Mouse (Mus musculus) kidney, embryonic 14.5 days (tissue): ENCODE measurements at regions not wholly inside any gene's neighbourhood (a gene's known extent, or its start where the extent isn't known, plus 50 kb on each side); places are given as distances from the start of the nearest gene placed in this dataset.

Source experiments
- ATAC-seq: fragments of 200-750 bp; cut with Nextera tagmentation; 2 replicates; pipeline ENCODE4 v1.8.0; 2017; ENCODE audit warnings: moderate number of reproducible peaks, mild to moderate bottlenecking, moderate TSS enrichment, moderate library complexity; ENCODE audit not compliant: low FRiP score, low TSS enrichment
- H3K27ac ChIP-seq: fragments of 300-500 bp; sonication (generic); 2 replicates; pipeline ENCODE4 v1.5.1; 2014; ENCODE audit warnings: low read depth, mild to moderate bottlenecking, low read length, moderate library complexity, mixed read lengths
- H3K27me3 ChIP-seq: fragments of 300-500 bp; sonication (generic); 2 replicates; pipeline ENCODE4 v1.6.1; 2014; ENCODE audit warnings: mild to moderate bottlenecking, low read length; ENCODE audit not compliant: control insufficient read depth, insufficient read depth
- H3K36me3 ChIP-seq: fragments of 300-500 bp; sonication (generic); 2 replicates; pipeline ENCODE4 v1.6.1; 2014; ENCODE audit warnings: low read length, mixed read lengths; ENCODE audit not compliant: control insufficient read depth, insufficient read depth
- H3K4me1 ChIP-seq: fragments of 300-500 bp; sonication (generic); 2 replicates; pipeline ENCODE4 v1.6.1; 2014; ENCODE audit warnings: low read length, mixed read lengths; ENCODE audit not compliant: control insufficient read depth, insufficient read depth
- H3K4me2 ChIP-seq: fragments of 300-500 bp; sonication (generic); replicated peaks from 2 replicates; pipeline ENCODE4 v1.6.1; 2014; ENCODE audit warnings: low read depth, mild to moderate bottlenecking, low read length
- H3K4me3 ChIP-seq: fragments of 300-500 bp; sonication (generic); 2 replicates; pipeline ENCODE4 v1.5.1; 2014; ENCODE audit warnings: mild to moderate bottlenecking, low read length
- H3K9ac ChIP-seq: fragments of 300-500 bp; sonication (generic); 2 replicates; pipeline ENCODE4 v1.6.1; 2014; ENCODE audit warnings: low read depth, mild to moderate bottlenecking, low read length, moderate library complexity
- H3K9me3 ChIP-seq: fragments of 300-500 bp; sonication (generic); 2 replicates; pipeline ENCODE4 v1.6.1; 2016; ENCODE audit warnings: low read length; ENCODE audit not compliant: control insufficient read depth
- WGBS: fragments of 180-500 bp; shearing (Covaris S2); extraction: QIAGEN DNeasy Blood & Tissue Kit; methylation state at CpG from one replicate; pipeline ENCODE4 v1.1.7; 2014; 5-methylcytosine and 5-hydroxymethylcytosine counted together

DNA sequence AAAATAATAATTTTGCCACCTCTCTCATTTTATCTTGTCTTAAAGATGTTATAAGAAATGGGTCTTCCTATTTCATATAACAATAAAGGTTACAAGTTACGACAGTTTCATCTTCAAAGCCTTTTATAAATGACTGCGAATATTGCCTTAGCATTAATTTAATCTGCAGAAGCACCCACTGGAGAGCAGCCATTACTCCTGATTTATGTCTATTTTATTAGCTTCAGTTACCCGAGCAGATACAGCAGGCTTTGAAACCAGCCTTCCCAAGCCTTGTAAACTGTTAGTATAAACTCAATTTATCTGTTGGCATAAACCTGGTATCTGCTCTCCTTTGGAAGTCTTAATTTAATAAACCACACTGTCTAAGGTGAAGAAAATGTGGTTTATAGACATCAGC lies 2851.6 kb upstream of the Gm6569 start:
- H3K27me3 ChIP-seq: no peaks in the 10 kb centered on the region
- H3K9ac ChIP-seq: no peak overlapping the region
- 38% methylated on average over 3 of the region's 3 CpGs for WGBS
- H3K4me2 ChIP-seq: no peak overlapping the region
- H3K9me3 ChIP-seq: no peaks in the 10 kb centered on the region
- no peaks in the 10 kb centered on the region for H3K36me3 ChIP-seq
- H3K4me3 ChIP-seq: no peak overlapping the region
- no peak overlapping the region for H3K27ac ChIP-seq
- H3K4me1 ChIP-seq: no peaks in the 10 kb centered on the region
- ATAC-seq: no peak

DNA sequence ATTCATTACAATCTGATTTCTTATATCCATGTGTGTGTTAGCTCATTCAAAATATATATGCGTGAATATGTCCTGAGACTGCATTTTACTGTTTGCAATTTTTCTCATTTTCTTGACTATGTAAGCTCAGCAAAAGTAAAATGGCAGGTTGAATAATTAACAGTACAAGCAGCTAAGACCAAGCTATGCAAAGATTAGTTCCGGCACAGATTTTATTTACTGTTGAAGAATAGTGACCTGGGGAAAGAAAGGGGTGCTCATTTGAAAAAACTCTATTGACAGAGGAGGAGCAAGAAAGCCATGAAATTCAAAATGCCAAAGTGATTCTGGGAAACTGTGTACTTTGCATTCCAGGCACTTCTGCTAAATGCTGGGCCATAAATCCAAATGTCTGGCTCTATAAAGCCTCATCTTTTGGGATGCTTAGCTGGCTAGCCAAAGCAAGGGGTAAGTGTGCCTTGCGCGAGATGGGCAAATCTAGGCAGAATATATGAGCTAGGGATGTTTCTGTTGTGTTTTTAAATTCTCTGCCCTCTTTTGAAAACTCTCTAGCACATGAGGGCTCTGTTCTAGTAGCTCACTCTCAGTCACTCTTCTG lies 2846.3 kb upstream of the Gm6569 start:
- Histone ChIP-seq H3K27me3 (no peaks in the 10 kb centered on the region), H3K4me3 (no peak overlapping the region), H3K4me1 (no peaks in the 10 kb centered on the region), H3K9ac (no peak overlapping the region), H3K36me3 (no peaks in the 10 kb centered on the region), H3K9me3 (no peaks in the 10 kb centered on the region), H3K4me2 (no peak overlapping the region), H3K27ac (no peak overlapping the region)
- 85% methylated on average over 4 of the region's 4 CpGs for WGBS
- ATAC-seq: no peak

DNA sequence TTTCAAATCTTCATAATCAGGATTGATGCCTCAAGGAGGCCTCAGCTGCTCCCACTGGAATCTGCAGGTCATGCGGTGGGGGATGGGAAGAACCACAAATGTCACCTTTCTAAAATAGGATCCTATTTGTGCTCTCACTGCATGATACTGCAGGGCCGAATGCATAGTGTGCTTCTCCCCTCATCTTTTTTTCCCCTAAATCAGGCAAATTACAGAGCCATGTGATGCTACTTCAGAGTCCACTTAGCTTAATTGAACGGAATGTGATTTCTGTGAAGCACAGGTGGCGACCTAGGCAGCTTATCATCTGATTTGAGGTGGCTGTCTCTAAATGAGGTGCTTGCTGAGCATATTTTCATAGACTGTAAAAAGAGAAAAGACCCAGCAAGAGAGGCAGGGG lies 2841.0 kb upstream of the Gm6569 start:
- H3K27ac ChIP-seq: no peak overlapping the region
- WGBS: 81% methylated on average over 4 of the region's 4 CpGs
- H3K4me2 ChIP-seq: no peak overlapping the region
- no peak overlapping the region for H3K9ac ChIP-seq
- no peak overlapping the region for H3K4me3 ChIP-seq
- no peaks in the 10 kb centered on the region for H3K36me3 ChIP-seq
- H3K9me3 ChIP-seq: no peaks in the 10 kb centered on the region
- no peaks in the 10 kb centered on the region for H3K27me3 ChIP-seq
- ATAC-seq: no peak
- no peaks in the 10 kb centered on the region for H3K4me1 ChIP-seq

DNA sequence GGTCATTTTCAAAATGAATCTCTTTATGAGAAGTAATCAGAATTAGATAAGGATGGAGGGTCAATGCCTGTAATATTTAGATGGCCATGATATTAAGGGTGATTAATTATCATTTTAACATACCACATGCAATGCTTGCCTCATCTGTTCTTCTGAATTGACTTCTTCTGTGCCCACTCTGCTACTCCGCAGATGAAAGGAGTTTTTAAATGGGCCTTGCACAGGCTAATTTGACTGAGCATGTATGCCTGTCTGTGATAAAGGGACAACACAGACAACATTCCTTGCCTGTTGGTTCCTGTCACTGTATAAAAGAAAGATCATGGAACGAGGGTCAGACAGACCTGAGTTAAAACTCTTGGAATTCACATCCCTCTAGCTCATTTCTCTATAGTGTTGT lies 2824.0 kb upstream of the Gm6569 start:
- Histone ChIP-seq H3K27ac (no peak overlapping the region), H3K9me3 (no peaks in the 10 kb centered on the region), H3K36me3 (no peaks in the 10 kb centered on the region), H3K27me3 (no peaks in the 10 kb centered on the region), H3K4me1 (no peaks in the 10 kb centered on the region), H3K4me2 (no peak overlapping the region), H3K4me3 (no peak overlapping the region), H3K9ac (no peak overlapping the region)
- 75% methylated on average over 2 of the region's 2 CpGs for WGBS
- no peak for ATAC-seq

DNA sequence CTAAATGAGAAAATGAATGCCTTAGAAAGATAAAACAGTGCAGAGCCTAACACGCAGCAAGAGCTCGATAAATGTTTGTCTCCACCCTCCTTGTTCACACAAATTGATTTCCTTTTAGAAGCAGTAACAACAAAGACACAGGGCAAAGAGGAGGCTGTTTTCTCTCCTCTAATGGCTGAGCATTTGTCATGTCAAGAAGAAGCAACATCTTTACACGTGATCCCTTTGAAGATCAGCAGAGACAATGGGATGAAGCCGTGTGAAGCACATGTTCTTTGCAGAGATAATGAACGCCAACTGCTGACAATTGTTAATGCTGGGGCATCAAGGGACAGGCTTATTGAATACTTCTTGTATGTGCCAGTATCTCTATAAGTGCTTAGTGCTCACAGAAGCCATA lies 2823.6 kb upstream of the Gm6569 start:
- Histone ChIP-seq H3K4me1 (no peaks in the 10 kb centered on the region), H3K9ac (no peak overlapping the region), H3K27me3 (no peaks in the 10 kb centered on the region), H3K9me3 (no peaks in the 10 kb centered on the region), H3K4me2 (no peak overlapping the region), H3K27ac (no peak overlapping the region), H3K36me3 (no peaks in the 10 kb centered on the region), H3K4me3 (no peak overlapping the region)
- no peak for ATAC-seq
- WGBS: 42% methylated on average over 5 of the region's 5 CpGs

DNA sequence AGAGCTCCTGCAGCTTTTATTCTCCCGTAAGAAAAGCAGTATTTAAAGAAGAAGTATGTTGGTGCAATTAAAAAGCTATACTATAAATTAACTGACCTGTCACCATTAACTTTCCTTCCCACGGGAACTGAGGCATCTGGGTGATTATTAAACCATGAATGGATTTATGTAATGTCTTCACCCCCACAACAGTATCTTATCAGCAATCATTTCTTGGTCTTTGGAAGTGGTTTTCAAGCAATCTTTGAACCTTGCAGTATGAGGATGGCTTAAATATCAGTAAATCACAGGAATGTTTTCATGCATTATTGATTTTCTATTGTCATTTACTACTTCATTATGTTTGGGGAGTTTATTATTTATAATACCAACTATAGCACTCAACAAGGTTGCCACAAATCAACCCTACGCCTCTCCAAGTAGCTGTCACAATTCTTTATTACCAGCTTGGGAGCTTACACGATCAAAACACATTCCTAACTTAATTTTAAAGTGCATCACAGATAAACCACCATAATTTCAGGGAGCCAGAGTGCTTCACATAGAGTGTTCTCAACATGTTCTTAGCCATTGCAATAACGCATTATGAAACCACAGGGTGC lies 2780.0 kb upstream of the Gm6569 start:
- no peaks in the 10 kb centered on the region for H3K27me3 ChIP-seq
- H3K36me3 ChIP-seq: no peaks in the 10 kb centered on the region
- no peaks in the 10 kb centered on the region for H3K9me3 ChIP-seq
- no peaks in the 10 kb centered on the region for H3K4me1 ChIP-seq
- H3K4me3 ChIP-seq: no peak overlapping the region
- 41% methylated on average over 5 of the region's 5 CpGs for WGBS
- no peak for ATAC-seq
- no peak overlapping the region for H3K4me2 ChIP-seq
- H3K9ac ChIP-seq: no peak overlapping the region
- H3K27ac ChIP-seq: no peak overlapping the region

DNA sequence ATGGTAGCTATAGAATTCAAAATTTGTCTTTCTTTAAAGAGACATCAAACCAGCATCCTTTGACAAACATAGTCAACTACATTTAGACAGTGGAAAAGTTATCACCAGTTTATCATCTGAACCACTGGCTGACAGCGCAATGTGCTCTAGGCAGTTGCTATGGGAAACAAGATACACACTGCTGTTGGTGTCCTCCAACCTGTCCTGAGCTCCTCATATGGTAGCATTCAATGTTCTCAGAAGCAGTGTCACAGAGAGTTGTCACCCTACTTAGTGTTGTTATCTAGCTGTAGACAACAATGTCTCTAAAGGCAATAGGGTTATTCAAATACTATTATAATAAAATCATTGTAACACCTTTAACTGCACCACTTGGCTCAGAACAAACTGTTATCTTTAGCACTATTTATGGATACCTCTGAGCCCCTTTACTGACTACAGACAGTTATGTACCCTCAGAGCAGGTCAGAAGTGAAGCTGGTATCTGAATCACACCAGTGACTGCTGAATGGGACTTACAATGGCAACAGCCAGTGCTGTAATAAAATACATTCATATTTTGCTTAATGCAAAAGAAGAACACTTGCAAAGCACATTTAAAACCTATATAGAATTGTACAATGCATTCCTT lies 2747.9 kb upstream of the Gm6569 start:
- Histone ChIP-seq H3K27ac (no peak overlapping the region), H3K36me3 (no peaks in the 10 kb centered on the region), H3K4me3 (no peak overlapping the region), H3K4me2 (no peak overlapping the region), H3K9me3 (no peaks in the 10 kb centered on the region), H3K27me3 (no peaks in the 10 kb centered on the region), H3K4me1 (no peaks in the 10 kb centered on the region), H3K9ac (no peak overlapping the region)
- ATAC-seq: no peak
- WGBS: 98% methylated on average over 1 of the region's 1 CpGs

DNA sequence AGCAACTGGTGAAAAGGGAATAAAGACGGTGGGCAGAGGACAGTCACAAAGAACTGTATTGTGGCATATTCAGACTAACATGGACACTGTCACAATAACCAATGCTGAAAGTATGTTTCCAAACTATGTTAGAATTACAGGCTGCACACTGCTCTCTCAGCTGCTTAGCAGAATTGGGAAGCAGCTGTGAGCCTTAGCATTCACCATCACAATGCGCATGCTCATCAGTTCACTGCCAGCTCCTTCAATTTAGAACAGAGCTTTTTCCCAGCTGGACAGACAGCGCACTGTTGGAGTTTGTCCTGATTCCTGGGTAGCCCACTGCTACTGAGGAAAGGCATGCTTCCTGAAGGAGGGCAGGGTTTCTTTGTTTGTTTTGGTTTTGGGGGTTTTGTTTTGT lies 2735.2 kb upstream of the Gm6569 start:
- no peak overlapping the region for H3K9ac ChIP-seq
- no peaks in the 10 kb centered on the region for H3K9me3 ChIP-seq
- H3K27me3 ChIP-seq: no peaks in the 10 kb centered on the region
- no peaks in the 10 kb centered on the region for H3K36me3 ChIP-seq
- H3K4me1 ChIP-seq: no peaks in the 10 kb centered on the region
- no peak overlapping the region for H3K4me2 ChIP-seq
- no peak overlapping the region for H3K4me3 ChIP-seq
- ATAC-seq: no peak
- 88% methylated on average over 3 of the region's 3 CpGs for WGBS
- no peak overlapping the region for H3K27ac ChIP-seq

DNA sequence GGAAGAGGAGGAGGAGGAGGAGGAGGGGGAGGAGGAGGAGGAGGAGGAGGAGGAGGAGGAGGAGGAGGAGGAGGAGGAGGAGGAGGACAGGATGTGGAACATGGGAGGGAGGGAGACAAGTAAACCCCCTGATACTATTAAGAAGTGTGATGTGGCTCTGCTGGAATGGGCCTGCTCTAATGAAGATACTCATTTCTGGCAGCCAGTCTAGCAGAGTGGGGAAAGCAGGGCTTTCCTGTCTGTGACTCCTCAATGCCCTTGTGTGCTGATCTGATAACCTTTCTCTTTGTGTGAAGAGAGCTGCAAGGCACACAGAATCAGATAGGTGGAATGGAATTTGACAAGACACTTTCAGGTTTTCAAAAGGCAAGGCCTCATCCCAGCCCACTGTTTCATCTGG lies 2704.6 kb upstream of the Gm6569 start:
- no peak overlapping the region for H3K4me3 ChIP-seq
- H3K9me3 ChIP-seq: no peaks in the 10 kb centered on the region
- no peak overlapping the region for H3K27ac ChIP-seq
- ATAC-seq: no peak
- no peaks in the 10 kb centered on the region for H3K27me3 ChIP-seq
- H3K36me3 ChIP-seq: no peaks in the 10 kb centered on the region
- H3K9ac ChIP-seq: no peak overlapping the region
- H3K4me1 ChIP-seq: no peaks in the 10 kb centered on the region
- H3K4me2 ChIP-seq: no peak overlapping the region
